Mouse (Mus musculus) limb, embryonic 13.5 days (tissue): ENCODE data around the gene Trp53i11. TPM values are rescaled to one million over a fixed set of nuclear protein-coding genes. Genes with fewer than 3 reads are reported as not detected.

Source experiments
- ATAC-seq: fragments of 200-750 bp; cut with Nextera tagmentation; 2 replicates; pipeline ENCODE4 v1.8.0; 2017; ENCODE audit warnings: low read depth, moderate number of reproducible peaks, moderate TSS enrichment; ENCODE audit not compliant: low FRiP score
- H3K27ac ChIP-seq: fragments of 300-500 bp; sonication (generic); 2 replicates; pipeline ENCODE4 v1.5.1; 2015; ENCODE audit warnings: inconsistent platforms, mild to moderate bottlenecking, moderate library complexity
- H3K27me3 ChIP-seq: fragments of 300-500 bp; sonication (generic); 2 replicates; pipeline ENCODE4 v1.6.1; 2015; ENCODE audit warnings: mild to moderate bottlenecking, inconsistent platforms
- H3K36me3 ChIP-seq: fragments of 300-500 bp; sonication (generic); 2 replicates; pipeline ENCODE4 v1.6.1; 2015; ENCODE audit warnings: inconsistent platforms, mild to moderate bottlenecking, moderate library complexity
- H3K4me1 ChIP-seq: fragments of 300-500 bp; sonication (generic); 2 replicates; pipeline ENCODE4 v1.6.1; 2015; ENCODE audit warnings: inconsistent platforms
- H3K4me2 ChIP-seq: fragments of 300-500 bp; sonication (generic); replicated peaks from 2 replicates; pipeline ENCODE4 v1.6.1; 2015; ENCODE audit warnings: inconsistent platforms, mild to moderate bottlenecking, moderate library complexity
- H3K4me3 ChIP-seq: fragments of 300-500 bp; sonication (generic); 2 replicates; pipeline ENCODE4 v1.5.1; 2015; ENCODE audit warnings: moderate library complexity, mild to moderate bottlenecking, inconsistent platforms
- H3K9ac ChIP-seq: fragments of 300-500 bp; sonication (generic); 2 replicates; pipeline ENCODE4 v1.6.1; 2015; ENCODE audit warnings: mild to moderate bottlenecking, inconsistent platforms
- H3K9me3 ChIP-seq: fragments of 300-500 bp; sonication (generic); 2 replicates; pipeline ENCODE4 v1.6.1; 2016; ENCODE audit warnings: inconsistent platforms
- WGBS: fragments of 180-500 bp; shearing (Covaris S2); methylation state at CpG from one replicate; pipeline ENCODE4 v1.1.7; 2015; 5-methylcytosine and 5-hydroxymethylcytosine counted together
- polyA plus RNA-seq: library from polyadenylated mRNA; unstranded; fragments of >200 nt; fragmentation: Nextera tagmentation; extraction: Ambion mirVana; gene quantifications from 2 replicates; pipeline ENCODE4 v1.2.1, GENCODE M21; 2015

Gene Trp53i11
- polyA plus RNA-seq, 1 experiment from 2014 or later = 24.6 TPM

GRCm38 (mm10) chr2:93206126-93206525, 18.8 kb downstream of the Trp53i11 start:
- Histone ChIP-seq H3K36me3 (peaks cover 41% of the 10 kb centered on the region), H3K4me2 (no peak overlapping the region), H3K27ac (no peak overlapping the region), H3K9me3 (no peaks in the 10 kb centered on the region), H3K4me3 (no peak overlapping the region), H3K27me3 (no peaks in the 10 kb centered on the region), H3K4me1 (no peaks in the 10 kb centered on the region), H3K9ac (no peak overlapping the region)
- no peak for ATAC-seq
- 95% methylated on average over 1 of the region's 1 CpGs for WGBS

DNA sequence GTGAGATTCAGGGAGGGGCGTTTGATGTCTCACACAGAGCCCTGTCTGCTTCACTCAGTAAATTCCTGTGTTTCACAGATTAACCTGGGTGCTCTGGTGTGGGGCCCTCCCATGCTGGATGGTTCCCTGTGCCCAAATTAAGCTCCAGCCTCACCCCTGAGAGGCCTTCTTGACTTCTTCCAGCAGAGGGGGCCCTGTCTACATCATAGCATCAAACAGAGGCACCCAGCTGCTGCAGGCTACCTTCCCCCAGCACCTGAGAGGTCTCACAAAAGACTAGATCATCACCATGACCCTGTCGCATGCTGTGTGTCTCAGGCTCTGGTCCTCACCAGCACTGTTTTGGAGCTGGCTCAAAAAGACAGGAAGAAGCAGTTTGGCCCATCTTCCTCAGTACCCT, 25.0 kb downstream of the Trp53i11 start:
- H3K27me3 ChIP-seq = no peaks in the 10 kb centered on the region
- H3K4me2 ChIP-seq = no peak overlapping the region
- no peak overlapping the region for H3K4me3 ChIP-seq
- no peak overlapping the region for H3K9ac ChIP-seq
- peaks cover 11% of the 10 kb centered on the region for H3K4me1 ChIP-seq
- no peak overlapping the region for H3K27ac ChIP-seq
- no peaks in the 10 kb centered on the region for H3K9me3 ChIP-seq
- WGBS = 70% methylated on average over 2 of the region's 2 CpGs
- ATAC-seq = no peak
- peaks cover 22% of the 10 kb centered on the region for H3K36me3 ChIP-seq

- no peak overlapping the region for H3K9ac ChIP-seq
- H3K27me3 ChIP-seq = no peaks in the 10 kb centered on the region
- peaks cover 22% of the 10 kb centered on the region for H3K36me3 ChIP-seq
- H3K9me3 ChIP-seq = no peaks in the 10 kb centered on the region
- ATAC-seq = no peak
- no peak overlapping the region for H3K27ac ChIP-seq
- no peak overlapping the region for H3K4me3 ChIP-seq
- peaks cover 16% of the 10 kb centered on the region for H3K4me1 ChIP-seq
- 95% methylated on average over 2 of the region's 2 CpGs for WGBS
- H3K4me2 ChIP-seq = no peak overlapping the region
Measured at GRCm38 (mm10) chr2:93212865-93213264, 25.5 kb downstream of the Trp53i11 start.

DNA sequence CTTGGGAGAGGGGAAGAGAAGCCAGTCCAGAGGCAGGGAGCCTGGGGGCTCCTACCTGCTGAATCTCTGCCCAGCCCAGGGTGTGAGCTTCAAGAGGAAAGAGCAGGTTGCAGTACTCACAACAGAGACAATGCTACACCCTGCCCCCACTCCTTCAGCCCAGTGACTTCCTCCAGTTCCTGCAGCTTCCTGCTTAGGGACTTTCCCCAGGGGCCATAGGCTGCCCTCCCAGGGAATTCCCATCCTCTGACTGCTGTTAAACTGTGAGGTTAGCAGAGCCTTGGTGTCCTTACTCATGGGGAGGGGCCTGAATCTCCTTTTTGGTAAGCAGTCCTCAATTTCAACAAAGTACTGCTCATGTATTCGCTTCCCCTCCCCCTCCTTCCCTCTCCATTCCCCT, 26.8 kb downstream of the Trp53i11 start:
- peaks cover 16% of the 10 kb centered on the region for H3K36me3 ChIP-seq
- no peak overlapping the region for H3K27ac ChIP-seq
- peaks cover 23% of the 10 kb centered on the region for H3K4me1 ChIP-seq
- no peak for ATAC-seq
- H3K9me3 ChIP-seq = no peaks in the 10 kb centered on the region
- peaks cover 2% of the 10 kb centered on the region; the same call in 1 of the 2 replicates for H3K27me3 ChIP-seq
- no peak overlapping the region for H3K4me3 ChIP-seq
- no peak overlapping the region for H3K4me2 ChIP-seq
- H3K9ac ChIP-seq = no peak overlapping the region
- 80% methylated on average over 1 of the region's 1 CpGs for WGBS

GRCm38 (mm10) chr2:93215790-93216189, 28.4 kb downstream of the Trp53i11 start:
- H3K27me3 ChIP-seq = peaks cover 2% of the 10 kb centered on the region; the same call in 1 of the 2 replicates
- H3K9ac ChIP-seq = no peak overlapping the region
- no peak for ATAC-seq
- no peak overlapping the region for H3K27ac ChIP-seq
- H3K36me3 ChIP-seq = peaks cover 9% of the 10 kb centered on the region; the same call in 1 of the 2 replicates
- H3K4me3 ChIP-seq = no peak overlapping the region
- H3K9me3 ChIP-seq = no peaks in the 10 kb centered on the region
- H3K4me2 ChIP-seq = no peak overlapping the region
- H3K4me1 ChIP-seq = peaks cover 23% of the 10 kb centered on the region
- WGBS = 83% methylated on average over 10 of the region's 10 CpGs

- peak; percentile 64; the same call in 1 of the 2 replicates for ATAC-seq
- H3K4me3 ChIP-seq = no peak overlapping the region
- peak overlapping the region; percentile 48; the same call in 1 of the 2 replicates for H3K27ac ChIP-seq
- H3K4me1 ChIP-seq = peaks cover 23% of the 10 kb centered on the region
- peak overlapping the region; percentile 48; the same call in 1 of the 2 replicates for H3K9ac ChIP-seq
- H3K4me2 ChIP-seq = no peak overlapping the region
- no peaks in the 10 kb centered on the region for H3K9me3 ChIP-seq
- 0 out of 2 replicates have a peak, but pooled peaks cover 2% of the 10 kb centered on the region for H3K36me3 ChIP-seq
- WGBS = 15% methylated on average over 7 of the region's 7 CpGs
- peaks cover 2% of the 10 kb centered on the region; the same call in 1 of the 2 replicates for H3K27me3 ChIP-seq
Measured at GRCm38 (mm10) chr2:93217015-93217414, 29.7 kb downstream of the Trp53i11 start.

- H3K4me2 ChIP-seq = no peak overlapping the region
- peaks cover 23% of the 10 kb centered on the region for H3K4me1 ChIP-seq
- no peak for ATAC-seq
- H3K9me3 ChIP-seq = no peaks in the 10 kb centered on the region
- no peak overlapping the region for H3K9ac ChIP-seq
- H3K4me3 ChIP-seq = no peak overlapping the region
- WGBS = 73% methylated on average over 7 of the region's 7 CpGs
- peaks cover 2% of the 10 kb centered on the region; the same call in 1 of the 2 replicates for H3K27me3 ChIP-seq
- H3K27ac ChIP-seq = no peak overlapping the region
- H3K36me3 ChIP-seq = peaks cover 7% of the 10 kb centered on the region; the same call in 1 of the 2 replicates
Measured at GRCm38 (mm10) chr2:93218353-93218990, 31.1 kb downstream of the Trp53i11 start.

- Histone ChIP-seq H3K27me3 (peaks cover 2% of the 10 kb centered on the region; the same call in 1 of the 2 replicates), H3K9me3 (no peaks in the 10 kb centered on the region), H3K27ac (no peak overlapping the region), H3K4me2 (no peak overlapping the region), H3K4me1 (peaks cover 23% of the 10 kb centered on the region), H3K9ac (no peak overlapping the region), H3K4me3 (no peak overlapping the region), H3K36me3 (peaks cover 7% of the 10 kb centered on the region; the same call in 1 of the 2 replicates)
- WGBS = 93% methylated on average over 3 of the region's 3 CpGs
- ATAC-seq = no peak
Measured at GRCm38 (mm10) chr2:93219576-93219975, 32.2 kb downstream of the Trp53i11 start.

- H3K27ac ChIP-seq = no peak overlapping the region
- H3K27me3 ChIP-seq = peaks cover 2% of the 10 kb centered on the region; the same call in 1 of the 2 replicates
- H3K4me1 ChIP-seq = peaks cover 23% of the 10 kb centered on the region
- WGBS = 63% methylated on average over 5 of the region's 5 CpGs
- no peaks in the 10 kb centered on the region for H3K9me3 ChIP-seq
- no peak overlapping the region for H3K4me2 ChIP-seq
- no peak for ATAC-seq
- H3K4me3 ChIP-seq = no peak overlapping the region
- no peak overlapping the region for H3K9ac ChIP-seq
- H3K36me3 ChIP-seq = peaks cover 7% of the 10 kb centered on the region; the same call in 1 of the 2 replicates
Measured at GRCm38 (mm10) chr2:93220447-93220846, 33.1 kb downstream of the Trp53i11 start.

DNA sequence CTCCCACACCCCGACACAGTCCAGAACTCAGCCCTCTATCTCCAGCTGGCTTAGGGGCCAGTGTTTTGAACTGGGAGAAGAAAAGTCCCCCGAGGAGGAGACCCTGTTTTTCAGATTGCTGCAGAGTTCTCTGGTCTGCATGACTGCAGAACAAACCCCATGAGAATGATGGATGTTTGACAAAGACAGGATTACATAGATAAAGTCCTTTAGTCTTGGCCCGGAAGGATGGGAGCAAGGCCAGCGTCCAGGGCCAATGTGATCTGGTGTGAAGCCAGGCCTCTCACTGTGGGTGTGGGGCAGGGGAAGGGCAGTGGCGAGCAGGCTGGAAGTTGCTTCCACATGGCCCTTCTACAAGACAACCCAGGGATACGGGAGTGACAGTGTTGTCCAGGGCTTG, 36.1 kb downstream of the Trp53i11 start:
- no peak for ATAC-seq
- Histone ChIP-seq H3K9me3 (no peaks in the 10 kb centered on the region), H3K4me1 (peaks cover 24% of the 10 kb centered on the region), H3K4me3 (no peak overlapping the region), H3K27me3 (peaks cover 2% of the 10 kb centered on the region; the same call in 1 of the 2 replicates), H3K9ac (no peak overlapping the region), H3K36me3 (peaks cover 7% of the 10 kb centered on the region; the same call in 1 of the 2 replicates), H3K27ac (no peak overlapping the region), H3K4me2 (no peak overlapping the region)
- WGBS = 67% methylated on average over 6 of the region's 6 CpGs

DNA sequence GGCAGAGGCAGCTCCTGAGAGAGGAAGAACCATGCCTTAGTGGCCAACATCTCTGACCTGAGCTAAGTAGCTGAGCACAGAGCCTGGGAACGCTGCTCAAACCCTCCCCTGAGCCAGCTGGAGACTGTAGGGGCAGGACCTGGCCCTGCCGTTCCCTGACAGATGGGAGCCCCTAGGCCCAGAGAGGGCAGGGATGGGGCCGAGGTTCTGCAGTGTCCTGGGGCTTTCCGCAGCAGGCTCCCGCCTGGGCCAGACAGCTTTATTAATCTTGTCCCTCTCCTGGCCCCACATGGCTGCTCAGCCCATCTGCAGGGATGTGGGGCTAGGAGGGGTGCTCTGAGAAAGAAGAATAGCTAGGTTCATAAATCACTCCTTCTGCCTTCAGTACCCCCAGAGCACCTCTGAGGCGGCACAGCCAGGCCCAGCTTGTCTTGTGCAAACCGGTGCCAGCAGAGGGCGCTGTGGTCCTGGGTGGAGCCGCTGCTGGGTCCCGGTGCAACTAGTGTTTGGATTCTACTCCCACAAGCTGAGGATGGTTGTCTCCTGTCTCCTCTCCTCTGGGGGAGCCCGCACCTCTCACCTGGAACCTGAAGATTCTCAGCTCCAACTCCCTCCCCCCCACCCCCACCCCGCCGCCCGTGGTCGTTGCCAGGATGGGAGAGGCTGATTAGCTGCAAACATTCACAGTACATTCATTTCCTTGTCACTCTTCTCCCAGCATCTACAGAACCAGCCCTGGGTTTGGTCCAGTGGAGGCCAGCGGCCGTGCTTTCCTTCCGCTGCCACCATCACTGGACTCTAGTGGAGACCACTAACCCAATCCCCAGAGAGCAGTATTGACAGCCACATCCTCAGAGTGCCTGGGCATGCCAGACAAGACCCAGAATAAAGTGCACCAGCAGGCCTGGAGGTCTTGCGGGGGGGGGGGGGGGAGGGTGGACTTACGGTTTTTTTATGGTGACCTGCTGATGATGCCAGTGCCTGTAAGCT, 39.6 kb downstream of the Trp53i11 start:
- Histone ChIP-seq H3K9ac (peak overlapping the region; percentile 48), H3K4me1 (peaks cover 29% of the 10 kb centered on the region), H3K27me3 (no peaks in the 10 kb centered on the region; the same call in 1 of the 2 replicates), H3K27ac (peak overlapping the region; percentile 56; the same call in 1 of the 2 replicates), H3K9me3 (no peaks in the 10 kb centered on the region), H3K4me2 (peak overlapping the region; percentile 32), H3K36me3 (peaks cover 6% of the 10 kb centered on the region; the same call in 1 of the 2 replicates), H3K4me3 (no peak overlapping the region)
- peak; percentile 78 for ATAC-seq
- 10% methylated on average over 20 of the region's 20 CpGs for WGBS
